22 mouse cellular contexts compared by ENCODE assay signal in the genomic region with DNA sequence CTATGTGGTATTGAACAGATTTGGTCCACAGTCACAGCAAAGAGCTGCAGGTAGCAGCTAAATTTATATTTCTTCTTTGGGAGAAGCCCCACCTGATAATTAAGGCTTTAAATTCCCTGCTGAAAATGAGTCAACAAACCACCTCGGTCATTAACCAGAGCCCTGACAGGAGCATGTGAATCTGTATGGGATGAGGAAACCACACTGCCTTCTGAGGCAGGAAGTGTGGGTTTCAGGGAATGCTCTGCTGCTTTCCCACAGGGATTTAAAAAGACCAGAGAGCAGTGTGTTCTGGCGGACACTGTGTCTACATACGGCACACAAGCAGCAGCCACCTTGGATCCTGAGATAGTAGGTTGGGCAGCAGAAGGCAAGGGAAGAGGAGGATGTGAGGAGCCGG.
DNase-seq lines count a peak whose midpoint lies in the region; ATAC-seq and TF ChIP-seq lines count a peak whose summit lies in the region.
"Had no signal": no experiment of that assay in that cellular context is flagged by ENCODE, and none has a peak within 500 bp of the region (broad histone marks: within the 10 kb centered on the region; RNA-seq: fewer than 3 reads in every experiment).

No protein-coding gene starts in this region.

- peak; percentile 62 for DNase-seq in 3134 (ENCODE audit: extremely low read depth, insufficient read length, low spot score)
- peak; percentile 43 for DNase-seq in embryonic facial prominence, embryonic 14.5 days (ENCODE audit: low spot score)
- DNase-seq in gastrocnemius, postnatal 36 days, result no peak
- DNase-seq in kidney, postnatal 4 days, result no peak
- DNase-seq: adrenal gland, postnatal 14 days; B cell, adult 2 months; cerebellum, adult 11-12 months; cerebellum, adult 9-10 months; cerebellum, postnatal 25 days; forebrain, postnatal 0 days; gastrocnemius, postnatal 25 days; heart, adult 18-20 months; heart, postnatal 10 days; heart, postnatal 4 days had no signal

- TF ChIP-seq CTCF in C2C12 (IDR thresholded peaks at IDR 0.05; ENCODE audit: control insufficient read depth, insufficient read depth, insufficient read length), result no peak

- 25% methylated on average over 4 of the region's 4 CpGs for WGBS in embryonic facial prominence, embryonic 14.5 days

- peaks cover 4% of the 10 kb centered on the region; the same call in 1 of the 2 replicates for H3K4me1 ChIP-seq in embryonic facial prominence, embryonic 14.5 days (ENCODE audit: control insufficient read depth, insufficient read depth, low read length)
- H3K4me1 ChIP-seq: forebrain, embryonic 13.5 days; heart, embryonic 10.5 days; hindbrain, embryonic 12.5 days had no signal

- H3K36me3 ChIP-seq in C2C12 (ENCODE audit: control insufficient read depth, insufficient read depth), result no peaks in the 10 kb centered on the region
- H3K36me3 ChIP-seq in embryonic facial prominence, embryonic 14.5 days (ENCODE audit: control insufficient read depth, insufficient read depth, low read length), result no peaks in the 10 kb centered on the region
- H3K36me3 ChIP-seq in myocyte (ENCODE audit: control insufficient read depth, insufficient read depth), result no peaks in the 10 kb centered on the region
- H3K36me3 ChIP-seq: heart, embryonic 10.5 days; hindbrain, embryonic 12.5 days had no signal

- H3K4me2 ChIP-seq in embryonic facial prominence, embryonic 14.5 days (ENCODE audit: low read depth, low read length), result 0 out of 2 replicates have a peak overlapping the region, but pooled peaks have one; percentile 1
- H3K4me2 ChIP-seq in myocyte (ENCODE audit: low read depth), result peak overlapping the region; percentile 75
- H3K4me2 ChIP-seq: forebrain, embryonic 13.5 days; hindbrain, embryonic 12.5 days had no signal

- no peak overlapping the region for H3K9ac ChIP-seq in embryonic facial prominence, embryonic 14.5 days (ENCODE audit: low read depth, low read length)
- H3K9ac ChIP-seq: forebrain, embryonic 13.5 days; forebrain, postnatal 0 days; hindbrain, embryonic 12.5 days had no signal

- H3ac ChIP-seq in C2C12 (ENCODE audit: control insufficient read depth, insufficient read length, low read depth) (no peak overlapping the region), myocyte (ENCODE audit: control insufficient read depth, insufficient read length) (no peak overlapping the region)

- intact Hi-C loops in gastrocnemius, postnatal 36 days (cut with DNase I), result no loop called here

- no peaks in the 10 kb centered on the region for H3K9me3 ChIP-seq in embryonic facial prominence, embryonic 14.5 days (ENCODE audit: control insufficient read depth, low read length)
- H3K9me3 ChIP-seq: forebrain, embryonic 13.5 days; heart, embryonic 10.5 days; hindbrain, embryonic 12.5 days had no signal

- no peak for TF ChIP-seq POLR2A in myocyte (IDR thresholded peaks at IDR 0.05; ENCODE audit: insufficient read length, low read depth)

- no peaks in the 10 kb centered on the region for H3K79me3 ChIP-seq in C2C12 (ENCODE audit: low read depth)

- H3K79me2 ChIP-seq in C2C12 (ENCODE audit: control insufficient read depth, insufficient read depth) (no peaks in the 10 kb centered on the region), myocyte (ENCODE audit: control insufficient read depth, insufficient read depth) (no peaks in the 10 kb centered on the region)

- no peak overlapping the region for H3K27ac ChIP-seq in embryonic facial prominence, embryonic 14.5 days (replicated peaks; ENCODE audit: low read depth, low read length)
- H3K27ac ChIP-seq: forebrain, embryonic 13.5 days; heart, embryonic 10.5 days; hindbrain, embryonic 12.5 days had no signal

- H3K4me3 ChIP-seq in C2C12 (ENCODE audit: insufficient read depth, poor library complexity, severe bottlenecking) (no peak overlapping the region), myocyte (no peak overlapping the region)
- H3K4me3 ChIP-seq in embryonic facial prominence, embryonic 14.5 days (ENCODE audit: low read depth, low read length), result no peak overlapping the region
- H3K4me3 ChIP-seq: forebrain, embryonic 13.5 days; heart, embryonic 10.5 days; hindbrain, embryonic 12.5 days had no signal

- no peaks in the 10 kb centered on the region for H3K27me3 ChIP-seq in C2C12 (ENCODE audit: control insufficient read depth, insufficient read depth, insufficient read length)
- no peaks in the 10 kb centered on the region for H3K27me3 ChIP-seq in embryonic facial prominence, embryonic 14.5 days (replicated peaks; ENCODE audit: control insufficient read depth, insufficient read depth, low read length)
- H3K27me3 ChIP-seq in myocyte (ENCODE audit: control insufficient read depth, insufficient read depth, insufficient read length), result no peaks in the 10 kb centered on the region
- H3K27me3 ChIP-seq: forebrain, embryonic 13.5 days; hindbrain, embryonic 12.5 days had no signal

- no peak for ATAC-seq in embryonic facial prominence, embryonic 14.5 days (ENCODE audit: low read depth)
- ATAC-seq: forebrain, embryonic 13.5 days; forebrain, postnatal 0 days; hindbrain, embryonic 16.5 days; inflammation-experienced regulatory T-cells, adult 6 months; intestine, postnatal 0 days had no signal

TF ChIP-seq in C2C12, 6 proteins besides CTCF, POLR2A, EP300 and RAD21:
- TF ChIP-seq CEBPB (IDR thresholded peaks at IDR 0.05; ENCODE audit: low read depth) (peak; percentile 74), MYOD1 (IDR thresholded peaks at IDR 0.05; ENCODE audit: control insufficient read depth, insufficient read length, low read depth) (peak; percentile 63), MAX (IDR thresholded peaks at IDR 0.05) (peak; percentile 96), USF1 (IDR thresholded peaks at IDR 0.05; ENCODE audit: low read depth) (no peak), FOSL1 (IDR thresholded peaks at IDR 0.05; ENCODE audit: insufficient read depth, low read length, poor library complexity, severe bottlenecking) (peak; percentile 83)
TF ChIP-seq in C2C12: peak in this region for 4.

TF ChIP-seq in myocyte, 11 proteins besides CTCF, POLR2A, EP300 and RAD21:
- TF ChIP-seq MYOD1 (IDR thresholded peaks at IDR 0.05; ENCODE audit: control insufficient read depth in 1 of 3, insufficient read length in 2 of 3, low read depth in 2 of 3), result peak in 1 of 3 experiments; percentile 29
- peak in 1 of 3 experiments; percentile 15 for TF ChIP-seq MYOG (IDR thresholded peaks at IDR 0.05; ENCODE audit: control insufficient read depth in 1 of 3, insufficient read depth in 1 of 3, insufficient read length in 2 of 3, low read depth in 2 of 3)
- TF ChIP-seq CEBPB (IDR thresholded peaks at IDR 0.05; ENCODE audit: insufficient read depth, poor library complexity, severe bottlenecking), result peak; percentile 46; the same call in 1 of the 2 replicates
- TF ChIP-seq MAX (IDR thresholded peaks at IDR 0.05; ENCODE audit: low read depth), result no peak

Comparison
In these comparisons a context has a peak if more than half of its experiments do, and no peak if none do; other contexts are left out.
1. DNase-seq: peak in 3134 (single experiment) and embryonic facial prominence, embryonic 14.5 days (single experiment); none in gastrocnemius, postnatal 36 days (0 of 2) and kidney, postnatal 4 days (0 of 2).